Mouse (Mus musculus) left cerebral cortex, adult 18-20 months (tissue): Measurements from ENCODE around the gene Gcnt3. TPM values are rescaled to one million over a fixed set of nuclear protein-coding genes. Genes with fewer than 3 reads are reported as not detected.
A peak's percentile ranks its signal among the peaks of the same experiment; 100 is the strongest.

ENCODE experiments used
- DNase-seq, 2 experiments: peaks; one replicate each; pipeline ENCODE4 v3.0.0; 2021 to 2022; ENCODE audit warnings: low spot score in 2 of 2, mixed read lengths in 1 of 2
- total RNA-seq, 2 experiments: library from RNA; stranded (reverse); gene quantifications; 2 replicates each; pipeline ENCODE4 v1.2.3; 2021

The Gcnt3 gene
- total RNA-seq, 2 experiments from 2014 or later = not detected

GRCm38 (mm10) chr9:70007506-70008248 lies 30.2 kb downstream of the Gcnt3 start:
- DNase-seq = no peak

GRCm38 (mm10) chr9:70006984-70007383 lies 30.9 kb downstream of the Gcnt3 start:
- DNase-seq = no peak

- DNase-seq = no peak
These were observed 34.4 kb downstream of the Gcnt3 start for GRCm38 (mm10) chr9:70003516-70003915.

- DNase-seq = no peak
These were observed 38.6 kb downstream of the Gcnt3 start for GRCm38 (mm10) chr9:69999318-69999717.

GRCm38 (mm10) chr9:69994547-69994946 lies 43.3 kb downstream of the Gcnt3 start:
- DNase-seq = no peak

- no peak for DNase-seq
These were observed 44.4 kb downstream of the Gcnt3 start for GRCm38 (mm10) chr9:69993479-69993878.

GRCm38 (mm10) chr9:69992841-69993277 lies 45.0 kb downstream of the Gcnt3 start:
- no peak for DNase-seq

- no peak for DNase-seq
These were observed 47.5 kb downstream of the Gcnt3 start for GRCm38 (mm10) chr9:69990346-69990745.

- peak; percentile 94 to 95 for DNase-seq
These were observed 48.4 kb downstream of the Gcnt3 start, which contains the start of gene Bnip2 for GRCm38 (mm10) chr9:69989303-69990121. Bnip2 (plus strand) TSS chr9:69989466.

GRCm38 (mm10) chr9:69988706-69989302 lies 49.1 kb downstream of the Gcnt3 start:
- DNase-seq = no peak

- DNase-seq = peak; percentile 58 to 64
These were observed 50.3 kb downstream of the Gcnt3 start for GRCm38 (mm10) chr9:69987579-69987978.

- DNase-seq = no peak
These were observed 51.3 kb downstream of the Gcnt3 start for GRCm38 (mm10) chr9:69986571-69986970.

GRCm38 (mm10) chr9:69986063-69986462 lies 51.8 kb downstream of the Gcnt3 start:
- DNase-seq = no peak

GRCm38 (mm10) chr9:69985526-69985925 lies 52.4 kb downstream of the Gcnt3 start:
- no peak for DNase-seq

Other genes starting within 250 kb of the Gcnt3 start
- 10 to 100 TPM; 40.6 to 40.7 TPM for gene Bnip2, start 48.6 kb downstream of the Gcnt3 start, total RNA-seq
- gene Gtf2a2, start 25.5 kb downstream of the Gcnt3 start, total RNA-seq = 10 to 100 TPM; 46.5 to 49.9 TPM
- 100 to 1,000 TPM; 190 to 198 TPM for gene Fam81a, start 104.5 kb upstream of the Gcnt3 start, total RNA-seq
- gene Myo1e, start 169.3 kb upstream of the Gcnt3 start, total RNA-seq = 10 to 100 TPM; 12.7 to 12.8 TPM